Mouse (Mus musculus) small intestine, adult 2 months (tissue): ENCODE measurements around the gene Rnf168.

Source experiments
- CTCF ChIP-seq: fragments of 200-500 bp; IDR thresholded peaks from 2 replicates; pipeline ENCODE4 v1.5.1; 2012; ENCODE audit warnings: low read depth, mild to moderate bottlenecking, control low read depth, inconsistent platforms, low read length, moderate library complexity, mixed read lengths; ENCODE audit not compliant: insufficient replicate concordance, insufficient read length; ENCODE audit errors: extremely low read depth
- POLR2A ChIP-seq: fragments of 200-500 bp; IDR thresholded peaks from 2 replicates; pipeline ENCODE4 v1.6.1; 2012; ENCODE audit warnings: low read depth, mild to moderate bottlenecking, control low read depth, inconsistent platforms, low read length, moderate library complexity

DNA sequence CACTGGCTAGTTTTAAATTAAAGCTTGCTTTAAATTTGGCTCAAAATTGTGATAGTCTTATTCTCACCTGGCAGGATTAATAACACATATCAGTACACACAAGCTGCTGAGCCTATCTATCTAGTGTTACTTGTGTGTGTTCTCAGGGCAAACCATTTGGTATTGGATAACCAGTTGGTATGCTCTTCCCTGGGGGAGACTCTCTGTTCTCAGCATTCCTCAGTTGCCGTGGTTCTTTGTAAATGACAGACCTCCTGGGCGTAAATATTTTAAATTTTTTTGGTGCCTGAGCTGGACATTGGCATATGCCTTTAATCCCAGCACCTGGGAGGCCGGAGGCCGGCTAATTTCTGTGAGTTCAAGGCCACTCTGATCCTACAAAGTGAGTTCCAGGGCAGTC, 35.6 kb downstream of the Rnf168 start:
- TF ChIP-seq POLR2A (no peak), CTCF (no peak)
